Mouse (Mus musculus): ENCODE data around the gene Phf11d. TPM values are rescaled to one million over a fixed set of nuclear protein-coding genes. Genes with fewer than 3 reads are reported as not detected.
"Not testable (repeated sequence)": the region's sequence is repeated elsewhere in the genome, so short reads cannot be mapped to it uniquely, and the experiment has no call there.

The Phf11d gene
- polyA plus RNA-seq (2014; fragmentation: Nextera tagmentation; extraction: Ambion mirVana), result 1.3 and 2.1 TPM in 2 replicates

GRCm38 (mm10) chr14:59365244-59365644 is at the start of gene Phf11d:
Phf11d (minus strand) TSS chr14:59365470.
- 67% methylated on average over 6 of the region's 6 CpGs for WGBS
- Histone ChIP-seq H3K4me1 (ENCODE audit: control insufficient read depth, insufficient read depth, low read length) (no peaks in the 10 kb centered on the region), H3K9ac (ENCODE audit: low read depth, low read length) (no peak within 1 kb of the TSS), H3K4me2 (ENCODE audit: low read depth, low read length) (0 out of 2 replicates have a peak within 1 kb of the TSS, but pooled peaks have one; percentile 1), H3K27me3 (replicated peaks; ENCODE audit: control insufficient read depth, insufficient read depth, low read length) (no peaks in the 10 kb centered on the region), H3K27ac (replicated peaks; ENCODE audit: low read depth, low read length) (0 out of 2 replicates have a peak within 1 kb of the TSS, but pooled peaks have one; percentile 12), H3K9me3 (ENCODE audit: control insufficient read depth, low read length) (no peaks in the 10 kb centered on the region), H3K36me3 (ENCODE audit: control insufficient read depth, insufficient read depth, low read length) (no peaks in the 10 kb centered on the region), H3K4me3 (ENCODE audit: low read depth, low read length) (no peak within 1 kb of the TSS)
- DNase-seq (ENCODE audit: low spot score) (peak; percentile 78), ATAC-seq (ENCODE audit: low read depth) (no peak)

GRCm38 (mm10) chr14:59414979-59415378 is 49.7 kb upstream of the Phf11d start:
- H3K4me2 ChIP-seq (ENCODE audit: low read depth, low read length); ATAC-seq (ENCODE audit: low read depth); H3K4me1 ChIP-seq (ENCODE audit: control insufficient read depth, insufficient read depth, low read length); DNase-seq (ENCODE audit: low spot score); H3K27me3 ChIP-seq (replicated peaks; ENCODE audit: control insufficient read depth, insufficient read depth, low read length); H3K4me3 ChIP-seq (ENCODE audit: low read depth, low read length); H3K27ac ChIP-seq (replicated peaks; ENCODE audit: low read depth, low read length); H3K9ac ChIP-seq (ENCODE audit: low read depth, low read length); H3K9me3 ChIP-seq (ENCODE audit: control insufficient read depth, low read length): not testable (repeated sequence)
- 92% methylated on average over 2 of the region's 2 CpGs for WGBS
- peaks cover 19% of the 10 kb centered on the region; the same call in 1 of the 2 replicates for H3K36me3 ChIP-seq (ENCODE audit: control insufficient read depth, insufficient read depth, low read length)

- no peaks in the 10 kb centered on the region for H3K9me3 ChIP-seq (ENCODE audit: control insufficient read depth, low read length)
- H3K4me3 ChIP-seq (ENCODE audit: low read depth, low read length), result no peak overlapping the region
- H3K27ac ChIP-seq (replicated peaks; ENCODE audit: low read depth, low read length), result no peak overlapping the region
- 81% methylated on average over 2 of the region's 2 CpGs for WGBS
- H3K9ac ChIP-seq (ENCODE audit: low read depth, low read length), result no peak overlapping the region
- H3K36me3 ChIP-seq (ENCODE audit: control insufficient read depth, insufficient read depth, low read length), result 0 out of 2 replicates have a peak, but pooled peaks cover 5% of the 10 kb centered on the region
- ATAC-seq (ENCODE audit: low read depth), result no peak
- DNase-seq (ENCODE audit: low spot score), result no peak
- H3K27me3 ChIP-seq (replicated peaks; ENCODE audit: control insufficient read depth, insufficient read depth, low read length), result no peaks in the 10 kb centered on the region
- H3K4me1 ChIP-seq (ENCODE audit: control insufficient read depth, insufficient read depth, low read length), result no peaks in the 10 kb centered on the region
- no peak overlapping the region for H3K4me2 ChIP-seq (ENCODE audit: low read depth, low read length)
Observed at GRCm38 (mm10) chr14:59396999-59397398, 31.7 kb upstream of the Phf11d start.

GRCm38 (mm10) chr14:59395281-59395680 is 30.0 kb upstream of the Phf11d start, which contains the start of gene Phf11c:
Phf11c (minus strand) TSS chr14:59395381.
- ATAC-seq (ENCODE audit: low read depth), result no peak
- 93% methylated on average over 3 of the region's 3 CpGs for WGBS
- DNase-seq (ENCODE audit: low spot score), result no peak

GRCm38 (mm10) chr14:59390181-59390580 is 24.9 kb upstream of the Phf11d start:
- not testable (repeated sequence) for H3K9me3 ChIP-seq (ENCODE audit: control insufficient read depth, low read length); H3K4me1 ChIP-seq (ENCODE audit: control insufficient read depth, insufficient read depth, low read length); H3K4me2 ChIP-seq (ENCODE audit: low read depth, low read length); H3K36me3 ChIP-seq (ENCODE audit: control insufficient read depth, insufficient read depth, low read length); DNase-seq (ENCODE audit: low spot score); H3K4me3 ChIP-seq (ENCODE audit: low read depth, low read length); H3K27ac ChIP-seq (replicated peaks; ENCODE audit: low read depth, low read length); H3K27me3 ChIP-seq (replicated peaks; ENCODE audit: control insufficient read depth, insufficient read depth, low read length); H3K9ac ChIP-seq (ENCODE audit: low read depth, low read length)
- ATAC-seq (ENCODE audit: low read depth), result peak; percentile 12; the same call in 1 of the 2 replicates
- WGBS, result 61% methylated on average over 2 of the region's 4 CpGs

More at GRCm38 (mm10) chr14:59395281-59395680, 30.0 kb upstream of the Phf11d start, which contains the start of gene Phf11c:
- Histone ChIP-seq H3K27me3 (replicated peaks; ENCODE audit: control insufficient read depth, insufficient read depth, low read length) (no peaks in the 10 kb centered on the region), H3K9ac (ENCODE audit: low read depth, low read length) (no peak within 1 kb of the TSS), H3K4me1 (ENCODE audit: control insufficient read depth, insufficient read depth, low read length) (no peaks in the 10 kb centered on the region), H3K9me3 (ENCODE audit: control insufficient read depth, low read length) (no peaks in the 10 kb centered on the region), H3K4me2 (ENCODE audit: low read depth, low read length) (no peak within 1 kb of the TSS), H3K36me3 (ENCODE audit: control insufficient read depth, insufficient read depth, low read length) (no peaks in the 10 kb centered on the region), H3K4me3 (ENCODE audit: low read depth, low read length) (no peak within 1 kb of the TSS), H3K27ac (replicated peaks; ENCODE audit: low read depth, low read length) (no peak within 1 kb of the TSS)

GRCm38 (mm10) chr14:59389532-59389931 is 24.3 kb upstream of the Phf11d start:
- H3K9me3 ChIP-seq (ENCODE audit: control insufficient read depth, low read length), result no peaks in the 10 kb centered on the region
- no peak overlapping the region for H3K27ac ChIP-seq (replicated peaks; ENCODE audit: low read depth, low read length)
- ATAC-seq (ENCODE audit: low read depth), result no peak
- H3K36me3 ChIP-seq (ENCODE audit: control insufficient read depth, insufficient read depth, low read length), result no peaks in the 10 kb centered on the region
- no peak overlapping the region for H3K4me2 ChIP-seq (ENCODE audit: low read depth, low read length)
- H3K9ac ChIP-seq (ENCODE audit: low read depth, low read length), result no peak overlapping the region
- no peak overlapping the region for H3K4me3 ChIP-seq (ENCODE audit: low read depth, low read length)
- no peaks in the 10 kb centered on the region for H3K27me3 ChIP-seq (replicated peaks; ENCODE audit: control insufficient read depth, insufficient read depth, low read length)
- no peaks in the 10 kb centered on the region for H3K4me1 ChIP-seq (ENCODE audit: control insufficient read depth, insufficient read depth, low read length)
- 70% methylated on average over 1 of the region's 1 CpGs for WGBS
- no peak for DNase-seq (ENCODE audit: low spot score)

- H3K4me1 ChIP-seq (ENCODE audit: control insufficient read depth, insufficient read depth, low read length), result no peaks in the 10 kb centered on the region
- H3K9me3 ChIP-seq (ENCODE audit: control insufficient read depth, low read length), result peaks cover 4% of the 10 kb centered on the region; the same call in 1 of the 2 replicates
- H3K27me3 ChIP-seq (replicated peaks; ENCODE audit: control insufficient read depth, insufficient read depth, low read length), result no peaks in the 10 kb centered on the region
- WGBS, result 92% methylated on average over 25 of the region's 25 CpGs
- no peak overlapping the region for H3K4me3 ChIP-seq (ENCODE audit: low read depth, low read length)
- H3K4me2 ChIP-seq (ENCODE audit: low read depth, low read length), result no peak overlapping the region
- no peaks in the 10 kb centered on the region for H3K36me3 ChIP-seq (ENCODE audit: control insufficient read depth, insufficient read depth, low read length)
- ATAC-seq (ENCODE audit: low read depth), result no peak
- no peak overlapping the region for H3K27ac ChIP-seq (replicated peaks; ENCODE audit: low read depth, low read length)
- DNase-seq (ENCODE audit: low spot score), result no peak
- H3K9ac ChIP-seq (ENCODE audit: low read depth, low read length), result no peak overlapping the region
Observed at GRCm38 (mm10) chr14:59370348-59371068, 5.2 kb upstream of the Phf11d start.

GRCm38 (mm10) chr14:59366386-59367105 is 1.3 kb upstream of the Phf11d start:
- H3K4me2 ChIP-seq (ENCODE audit: low read depth, low read length), result no peak overlapping the region

More at GRCm38 (mm10) chr14:59366386-59367105, 1.3 kb upstream of the Phf11d start:
- no peaks in the 10 kb centered on the region for H3K4me1 ChIP-seq (ENCODE audit: control insufficient read depth, insufficient read depth, low read length)
- no peak overlapping the region for H3K4me3 ChIP-seq (ENCODE audit: low read depth, low read length)
- H3K27ac ChIP-seq (replicated peaks; ENCODE audit: low read depth, low read length), result no peak overlapping the region
- 75% methylated on average over 8 of the region's 8 CpGs for WGBS
- H3K9ac ChIP-seq (ENCODE audit: low read depth, low read length), result no peak overlapping the region
- DNase-seq (ENCODE audit: low spot score), result no peak
- no peaks in the 10 kb centered on the region for H3K27me3 ChIP-seq (replicated peaks; ENCODE audit: control insufficient read depth, insufficient read depth, low read length)
- ATAC-seq (ENCODE audit: low read depth), result no peak
- H3K36me3 ChIP-seq (ENCODE audit: control insufficient read depth, insufficient read depth, low read length), result no peaks in the 10 kb centered on the region
- H3K9me3 ChIP-seq (ENCODE audit: control insufficient read depth, low read length), result peaks cover 4% of the 10 kb centered on the region; the same call in 1 of the 2 replicates
